Mouse (Mus musculus) embryonic fibroblast, embryonic 13.5 days (primary cell): ENCODE results near the gene AI854703.

Experiments
- CTCF ChIP-seq: IDR thresholded peaks from 2 replicates; pipeline ENCODE4 v1.5.1; 2011; ENCODE audit warnings: mild to moderate bottlenecking, control low read depth, low read length, moderate library complexity, borderline replicate concordance; ENCODE audit not compliant: insufficient read depth
- POLR2A ChIP-seq: IDR thresholded peaks from 2 replicates; pipeline ENCODE4 v1.6.1; 2011; ENCODE audit warnings: low read depth, mild to moderate bottlenecking, control low read depth, low read length, moderate library complexity

GRCm38 (mm10) chr6:48680421-48680820 lies 53.9 kb downstream of the AI854703 start:
- TF ChIP-seq POLR2A (no peak), CTCF (no peak)
